Mouse (Mus musculus): ENCODE data around the gene Ccdc96.

The Ccdc96 gene

GRCm38 (mm10) chr5:36526921-36527320 is 42.5 kb downstream of the Ccdc96 start:
- no peak for DNase-seq (ENCODE audit: low spot score)

GRCm38 (mm10) chr5:36529698-36530097 is 45.3 kb downstream of the Ccdc96 start:
- no peak for DNase-seq (ENCODE audit: low spot score)

- peak; percentile 89 for DNase-seq (ENCODE audit: low spot score)
Observed at GRCm38 (mm10) chr5:36530129-36530751, 45.9 kb downstream of the Ccdc96 start.

GRCm38 (mm10) chr5:36534455-36535030 is 50.2 kb downstream of the Ccdc96 start:
- no peak for DNase-seq (ENCODE audit: low spot score)

- no peak for DNase-seq (ENCODE audit: low spot score)
Observed at GRCm38 (mm10) chr5:36535438-36536176, 51.2 kb downstream of the Ccdc96 start.

GRCm38 (mm10) chr5:36536424-36536823 is 52.0 kb downstream of the Ccdc96 start:
- DNase-seq (ENCODE audit: low spot score), result no peak

Measured in testis, postnatal 14 days (tissue).